Mouse (Mus musculus) testis, adult 2 months (tissue): ENCODE results near the gene Angptl2. TPM values are rescaled to one million over a fixed set of nuclear protein-coding genes. Genes with fewer than 3 reads are reported as not detected.
"Not testable (repeated sequence)": the region's sequence is repeated elsewhere in the genome, so short reads cannot be mapped to it uniquely, and the experiment has no call there.

Experiments used
- H3K27ac ChIP-seq: fragments of 200-500 bp; 2 replicates; pipeline ENCODE4 v1.5.1; 2012; ENCODE audit warnings: low read depth, low read length; ENCODE audit not compliant: control insufficient read depth, insufficient read depth
- H3K27me3 ChIP-seq: fragments of 200-500 bp; 2 replicates; pipeline ENCODE4 v1.6.1; 2012; ENCODE audit warnings: mild to moderate bottlenecking, low read length, moderate library complexity; ENCODE audit not compliant: control insufficient read depth, insufficient read depth
- H3K36me3 ChIP-seq: fragments of 200-500 bp; 2 replicates; pipeline ENCODE4 v1.6.1; 2012; ENCODE audit warnings: mild to moderate bottlenecking, low read length; ENCODE audit not compliant: control insufficient read depth, insufficient read depth
- H3K4me1 ChIP-seq: fragments of 200-500 bp; 2 replicates; pipeline ENCODE4 v1.6.1; 2012; ENCODE audit warnings: low read length; ENCODE audit not compliant: control insufficient read depth, insufficient read depth
- H3K4me3 ChIP-seq: fragments of 200-500 bp; 2 replicates; pipeline ENCODE4 v1.5.1; 2012; ENCODE audit warnings: low read depth, mild to moderate bottlenecking, low read length, moderate library complexity, mixed read lengths; ENCODE audit not compliant: control insufficient read depth
- CTCF ChIP-seq: fragments of 200-500 bp; IDR thresholded peaks from 2 replicates; pipeline ENCODE4 v1.5.1; 2012; ENCODE audit warnings: low read depth, mild to moderate bottlenecking, inconsistent platforms, low read length, moderate library complexity; ENCODE audit not compliant: control insufficient read depth, insufficient read depth, insufficient replicate concordance
- POLR2A ChIP-seq: fragments of 200-500 bp; IDR thresholded peaks from 2 replicates; pipeline ENCODE4 v1.6.1; 2012; ENCODE audit warnings: low read depth, mild to moderate bottlenecking, inconsistent platforms, low read length, moderate library complexity; ENCODE audit not compliant: control insufficient read depth
- polyA plus RNA-seq: library from polyadenylated mRNA; depleted of rRNA; stranded (reverse); fragments of >200 nt; gene quantifications from 2 replicates; pipeline ENCODE4 v1.2.3, GENCODE M21; 2012

Angptl2 gene
- polyA plus RNA-seq, 1 experiment: 3.1 TPM

GRCm38 (mm10) chr2:33204980-33205379 lies 10.9 kb upstream of the Angptl2 start:
- H3K4me1 ChIP-seq: peaks cover 3% of the 10 kb centered on the region; the same call in 1 of the 2 replicates
- TF ChIP-seq CTCF (no peak), POLR2A (no peak)
- H3K4me3 ChIP-seq: no peak overlapping the region

GRCm38 (mm10) chr2:33205939-33206525 lies 9.8 kb upstream of the Angptl2 start:
- no peaks in the 10 kb centered on the region for H3K27me3 ChIP-seq
- no peaks in the 10 kb centered on the region for H3K36me3 ChIP-seq
- peaks cover 1% of the 10 kb centered on the region; the same call in 1 of the 2 replicates for H3K4me1 ChIP-seq
- TF ChIP-seq CTCF: no peak
- H3K4me3 ChIP-seq: no peak overlapping the region
- H3K27ac ChIP-seq: no peak overlapping the region

More at GRCm38 (mm10) chr2:33204980-33205379, 10.9 kb upstream of the Angptl2 start:
- H3K27me3 ChIP-seq: no peaks in the 10 kb centered on the region
- no peak overlapping the region for H3K27ac ChIP-seq
- H3K36me3 ChIP-seq: no peaks in the 10 kb centered on the region

GRCm38 (mm10) chr2:33207069-33207468 lies 8.8 kb upstream of the Angptl2 start:
- H3K27me3 ChIP-seq: no peaks in the 10 kb centered on the region
- no peak overlapping the region for H3K4me3 ChIP-seq
- no peak overlapping the region for H3K27ac ChIP-seq
- no peaks in the 10 kb centered on the region for H3K36me3 ChIP-seq
- TF ChIP-seq POLR2A (no peak), CTCF (no peak)
- no peaks in the 10 kb centered on the region for H3K4me1 ChIP-seq

GRCm38 (mm10) chr2:33208134-33208533 lies 7.7 kb upstream of the Angptl2 start:
- Histone ChIP-seq H3K27ac (no peak overlapping the region), H3K4me1 (no peaks in the 10 kb centered on the region), H3K4me3 (no peak overlapping the region; the same call in 1 of the 2 replicates), H3K36me3 (no peaks in the 10 kb centered on the region), H3K27me3 (no peaks in the 10 kb centered on the region)
- no peak for TF ChIP-seq CTCF
- no peak for TF ChIP-seq POLR2A

GRCm38 (mm10) chr2:33210841-33211240 lies 5.0 kb upstream of the Angptl2 start:
- H3K4me1 ChIP-seq: no peaks in the 10 kb centered on the region
- H3K4me3 ChIP-seq: no peak overlapping the region
- TF ChIP-seq CTCF (no peak), POLR2A (no peak)
- H3K36me3 ChIP-seq: no peaks in the 10 kb centered on the region
- H3K27ac ChIP-seq: no peak overlapping the region
- no peaks in the 10 kb centered on the region for H3K27me3 ChIP-seq

GRCm38 (mm10) chr2:33211263-33211662 lies 4.6 kb upstream of the Angptl2 start:
- H3K27me3 ChIP-seq, H3K4me3 ChIP-seq, H3K4me1 ChIP-seq, H3K36me3 ChIP-seq, H3K27ac ChIP-seq: not testable (repeated sequence)

GRCm38 (mm10) chr2:33215177-33215699 lies 631 bp upstream of the Angptl2 start:
- Histone ChIP-seq H3K27ac (no peak overlapping the region), H3K36me3 (no peaks in the 10 kb centered on the region), H3K4me3 (no peak overlapping the region), H3K27me3 (no peaks in the 10 kb centered on the region), H3K4me1 (peaks cover 3% of the 10 kb centered on the region; the same call in 1 of the 2 replicates)
- TF ChIP-seq POLR2A: no peak
- TF ChIP-seq CTCF: no peak
